Mouse (Mus musculus) midbrain, embryonic 14.5 days (tissue): ENCODE measurements around the gene Arid1b. TPM values are rescaled to one million over a fixed set of nuclear protein-coding genes. Genes with fewer than 3 reads are reported as not detected.
"Not testable (repeated sequence)": the region's sequence is repeated elsewhere in the genome, so short reads cannot be mapped to it uniquely, and the experiment has no call there.

Source experiments
- ATAC-seq: fragments of 200-750 bp; cut with Nextera tagmentation; 2 replicates; pipeline ENCODE4 v1.8.0; 2017; ENCODE audit warnings: moderate number of reproducible peaks, moderate library complexity; ENCODE audit not compliant: low FRiP score, low TSS enrichment
- DNase-seq: peaks from one replicate; pipeline ENCODE4 v3.0.0-alpha.2; 2015
- H3K27ac ChIP-seq: fragments of 300-500 bp; sonication (generic); replicated peaks from 2 replicates; pipeline ENCODE4 v1.5.1; 2014; ENCODE audit warnings: mild to moderate bottlenecking, low read depth, low read length, moderate library complexity
- H3K27me3 ChIP-seq: fragments of 300-500 bp; sonication (generic); 2 replicates; pipeline ENCODE4 v1.6.1; 2014; ENCODE audit warnings: low read length, control low read depth, mixed read lengths; ENCODE audit not compliant: control insufficient read depth, insufficient read depth
- H3K36me3 ChIP-seq: fragments of 300-500 bp; sonication (generic); 2 replicates; pipeline ENCODE4 v1.6.1; 2014; ENCODE audit warnings: low read length, control low read depth; ENCODE audit not compliant: control insufficient read depth, insufficient read depth
- H3K4me1 ChIP-seq: fragments of 300-500 bp; sonication (generic); 2 replicates; pipeline ENCODE4 v1.6.1; 2014; ENCODE audit warnings: mild to moderate bottlenecking, antibody characterized with exemption, low read length, control low read depth; ENCODE audit not compliant: control insufficient read depth, insufficient read depth
- H3K4me2 ChIP-seq: fragments of 300-500 bp; sonication (generic); 2 replicates; pipeline ENCODE4 v1.6.1; 2014; ENCODE audit warnings: mild to moderate bottlenecking, low read length, moderate library complexity
- H3K4me3 ChIP-seq: fragments of 300-500 bp; sonication (generic); replicated peaks from 2 replicates; pipeline ENCODE4 v1.5.1; 2014; ENCODE audit warnings: low read depth, low read length
- H3K9ac ChIP-seq: fragments of 300-500 bp; sonication (generic); replicated peaks from 2 replicates; pipeline ENCODE4 v1.6.1; 2014; ENCODE audit warnings: mild to moderate bottlenecking, low read length, moderate library complexity
- H3K9me3 ChIP-seq: fragments of 300-500 bp; sonication (generic); 2 replicates; pipeline ENCODE4 v1.6.1; 2016; ENCODE audit warnings: low read length, control low read depth, mixed read lengths; ENCODE audit not compliant: control insufficient read depth
- WGBS: fragments of 180-500 bp; shearing (Covaris S2); extraction: QIAGEN DNeasy Blood & Tissue Kit; methylation state at CpG from one replicate; pipeline ENCODE4 v1.1.7; 2014; 5-methylcytosine and 5-hydroxymethylcytosine counted together
- polyA plus RNA-seq: library from polyadenylated mRNA; unstranded; fragments of >200 nt; fragmentation: Nextera tagmentation; extraction: Ambion mirVana; gene quantifications from 2 replicates; pipeline ENCODE4 v1.2.1, GENCODE M21; 2014

The Arid1b gene
- polyA plus RNA-seq, 1 experiment from 2014 or later: 23.8 TPM

GRCm38 (mm10) chr17:5085942-5086341 lies 91.8 kb downstream of the Arid1b start:
- Histone ChIP-seq H3K9me3 (no peaks in the 10 kb centered on the region), H3K27ac (peak overlapping the region; percentile 61), H3K36me3 (no peaks in the 10 kb centered on the region), H3K9ac (no peak overlapping the region; the same call in 1 of the 2 replicates), H3K4me1 (peaks cover 57% of the 10 kb centered on the region), H3K27me3 (no peaks in the 10 kb centered on the region), H3K4me2 (0 out of 2 replicates have a peak overlapping the region, but pooled peaks have one; percentile 6), H3K4me3 (no peak overlapping the region)
- ATAC-seq: no peak; the same call in 1 of the 2 replicates
- 47% methylated on average over 5 of the region's 5 CpGs for WGBS
- DNase-seq: peak; percentile 60

- not testable (repeated sequence) for H3K36me3 ChIP-seq, H3K9me3 ChIP-seq, H3K9ac ChIP-seq, H3K4me2 ChIP-seq, H3K27me3 ChIP-seq, DNase-seq, ATAC-seq, H3K4me3 ChIP-seq, H3K27ac ChIP-seq
- 82% methylated on average over 2 of the region's 2 CpGs for WGBS
- H3K4me1 ChIP-seq: peaks cover 43% of the 10 kb centered on the region
These were observed 94.1 kb downstream of the Arid1b start for GRCm38 (mm10) chr17:5088241-5088640.

GRCm38 (mm10) chr17:5088822-5089221 lies 94.7 kb downstream of the Arid1b start:
- Histone ChIP-seq H3K4me3 (no peak overlapping the region), H3K9me3 (no peaks in the 10 kb centered on the region), H3K4me2 (no peak overlapping the region), H3K27me3 (no peaks in the 10 kb centered on the region), H3K9ac (no peak overlapping the region), H3K36me3 (no peaks in the 10 kb centered on the region), H3K27ac (no peak overlapping the region), H3K4me1 (peaks cover 39% of the 10 kb centered on the region)
- DNase-seq: no peak
- 83% methylated on average over 5 of the region's 5 CpGs for WGBS
- no peak for ATAC-seq

GRCm38 (mm10) chr17:5089541-5089940 lies 95.4 kb downstream of the Arid1b start:
- no peaks in the 10 kb centered on the region for H3K9me3 ChIP-seq
- H3K27ac ChIP-seq: no peak overlapping the region
- ATAC-seq (no peak), DNase-seq (no peak)
- H3K36me3 ChIP-seq: no peaks in the 10 kb centered on the region
- no peaks in the 10 kb centered on the region for H3K27me3 ChIP-seq
- H3K4me3 ChIP-seq: no peak overlapping the region
- H3K9ac ChIP-seq: no peak overlapping the region
- H3K4me2 ChIP-seq: no peak overlapping the region
- 21% methylated on average over 12 of the region's 12 CpGs for WGBS
- H3K4me1 ChIP-seq: peaks cover 34% of the 10 kb centered on the region

- no peaks in the 10 kb centered on the region for H3K9me3 ChIP-seq
- H3K36me3 ChIP-seq: no peaks in the 10 kb centered on the region
- no peak overlapping the region for H3K27ac ChIP-seq
- ATAC-seq (no peak), DNase-seq (no peak)
- whole genome bisulfite sequencing: 87% methylated on average over 16 of the region's 16 CpGs
- no peaks in the 10 kb centered on the region for H3K27me3 ChIP-seq
- peaks cover 25% of the 10 kb centered on the region for H3K4me1 ChIP-seq
- no peak overlapping the region for H3K4me2 ChIP-seq
- no peak overlapping the region for H3K9ac ChIP-seq
- H3K4me3 ChIP-seq: no peak overlapping the region
These were observed 97.4 kb downstream of the Arid1b start for GRCm38 (mm10) chr17:5091490-5091889.

GRCm38 (mm10) chr17:5091934-5092333 lies 97.8 kb downstream of the Arid1b start:
- H3K27ac ChIP-seq: no peak overlapping the region
- H3K9ac ChIP-seq: no peak overlapping the region
- no peaks in the 10 kb centered on the region for H3K36me3 ChIP-seq
- H3K27me3 ChIP-seq: no peaks in the 10 kb centered on the region
- H3K4me1 ChIP-seq: peaks cover 24% of the 10 kb centered on the region
- ATAC-seq: no peak
- H3K4me2 ChIP-seq: no peak overlapping the region
- H3K9me3 ChIP-seq: no peaks in the 10 kb centered on the region
- no peak for DNase-seq
- WGBS: 87% methylated on average over 10 of the region's 10 CpGs
- no peak overlapping the region for H3K4me3 ChIP-seq

- not testable (repeated sequence) for H3K36me3 ChIP-seq, H3K4me3 ChIP-seq, H3K27me3 ChIP-seq, DNase-seq, H3K9ac ChIP-seq, ATAC-seq, H3K4me2 ChIP-seq, H3K27ac ChIP-seq, H3K9me3 ChIP-seq
- 70% methylated on average over 2 of the region's 2 CpGs for WGBS
- peaks cover 24% of the 10 kb centered on the region for H3K4me1 ChIP-seq
These were observed 99.2 kb downstream of the Arid1b start for GRCm38 (mm10) chr17:5093343-5093742.

GRCm38 (mm10) chr17:5094636-5095035 lies 100.5 kb downstream of the Arid1b start:
- no peak overlapping the region for H3K27ac ChIP-seq
- no peaks in the 10 kb centered on the region for H3K27me3 ChIP-seq
- H3K4me1 ChIP-seq: peaks cover 18% of the 10 kb centered on the region
- H3K36me3 ChIP-seq: no peaks in the 10 kb centered on the region; the same call in 1 of the 2 replicates
- H3K4me3 ChIP-seq: no peak overlapping the region
- ATAC-seq (no peak), DNase-seq (no peak)
- no peak overlapping the region for H3K4me2 ChIP-seq
- no peaks in the 10 kb centered on the region for H3K9me3 ChIP-seq
- H3K9ac ChIP-seq: no peak overlapping the region
- 95% methylated on average over 5 of the region's 5 CpGs for WGBS

- no peak for DNase-seq
- Histone ChIP-seq H3K36me3 (no peaks in the 10 kb centered on the region; the same call in 1 of the 2 replicates), H3K4me3 (no peak overlapping the region), H3K9me3 (no peaks in the 10 kb centered on the region), H3K4me1 (peaks cover 15% of the 10 kb centered on the region; the same call in 1 of the 2 replicates), H3K27me3 (no peaks in the 10 kb centered on the region), H3K27ac (no peak overlapping the region), H3K9ac (no peak overlapping the region), H3K4me2 (no peak overlapping the region)
- no peak for ATAC-seq
- 82% methylated on average over 13 of the region's 13 CpGs for WGBS
These were observed 101.6 kb downstream of the Arid1b start for GRCm38 (mm10) chr17:5095741-5096140.
